In genomic region chr13:29354943-29355342, GRCm38 (mm10) we compare ENCODE assay signal across 17 mouse cellular contexts.
DNase-seq lines count a peak whose midpoint lies in the region; ATAC-seq and TF ChIP-seq lines count a peak whose summit lies in the region.
"Had no signal": no experiment of that assay in that cellular context is flagged by ENCODE, and none has a peak within 500 bp of the region (broad histone marks: within the 10 kb centered on the region; RNA-seq: fewer than 3 reads in every experiment).

No protein-coding gene starts in this region.

- H3K27me3 ChIP-seq in forebrain, embryonic 10.5 days (ENCODE audit: poor library complexity, severe bottlenecking), result no peaks in the 10 kb centered on the region
- H3K27me3 ChIP-seq in forebrain, postnatal 0 days (ENCODE audit: insufficient read depth, low read length), result no peaks in the 10 kb centered on the region
- H3K27me3 ChIP-seq in hindbrain, embryonic 14.5 days (ENCODE audit: control insufficient read depth, insufficient read depth, low read length), result no peaks in the 10 kb centered on the region
- H3K27me3 ChIP-seq in hindbrain, embryonic 11.5 days (ENCODE audit: control insufficient read depth, insufficient read depth, low read length), result no peaks in the 10 kb centered on the region
- no peaks in the 10 kb centered on the region for H3K27me3 ChIP-seq in kidney, embryonic 15.5 days
- H3K27me3 ChIP-seq in limb, embryonic 12.5 days, result no peaks in the 10 kb centered on the region
- H3K27me3 ChIP-seq: limb, embryonic 13.5 days; liver, embryonic 13.5 days had no signal

- no peak for TF ChIP-seq CTCF in forebrain, postnatal 0 days (IDR thresholded peaks at IDR 0.05; ENCODE audit: low read depth)

- H3K4me2 ChIP-seq in forebrain, postnatal 0 days (ENCODE audit: low read depth), result no peak overlapping the region
- H3K4me2 ChIP-seq in hindbrain, embryonic 14.5 days (replicated peaks), result no peak overlapping the region
- H3K4me2 ChIP-seq in hindbrain, embryonic 11.5 days (replicated peaks; ENCODE audit: low read depth, low read length), result no peak overlapping the region
- H3K4me2 ChIP-seq in kidney, embryonic 15.5 days, result no peak overlapping the region
- H3K4me2 ChIP-seq in limb, embryonic 12.5 days, result no peak overlapping the region
- H3K4me2 ChIP-seq: limb, embryonic 13.5 days; liver, embryonic 13.5 days; lung, embryonic 14.5 days had no signal

- H3K9ac ChIP-seq in forebrain, postnatal 0 days, result no peak overlapping the region
- no peak overlapping the region for H3K9ac ChIP-seq in hindbrain, embryonic 14.5 days
- no peak overlapping the region for H3K9ac ChIP-seq in hindbrain, embryonic 11.5 days (ENCODE audit: low read depth, low read length)
- no peak overlapping the region for H3K9ac ChIP-seq in kidney, embryonic 15.5 days
- no peak overlapping the region for H3K9ac ChIP-seq in limb, embryonic 12.5 days (replicated peaks)
- H3K9ac ChIP-seq: limb, embryonic 13.5 days; liver, embryonic 13.5 days; lung, embryonic 14.5 days had no signal

- no peak for DNase-seq in forebrain, embryonic 10.5 days (ENCODE audit: extremely low spot score, low spot score)
- no peak for DNase-seq in forebrain, postnatal 0 days
- DNase-seq in hindbrain, embryonic 14.5 days (ENCODE audit: low spot score), result no peak
- DNase-seq in hindbrain, embryonic 11.5 days (ENCODE audit: low spot score), result no peak
- DNase-seq in layer of hippocampus, adult 9-10 months (ENCODE audit: low spot score), result no peak
- no peak for DNase-seq in cerebellum, postnatal 4 days (ENCODE audit: low spot score in 2 of 2)
- DNase-seq: adrenal gland, adult 2 months; cerebellum, adult 9-11 months; heart, postnatal 10 days; liver, embryonic 13.5 days; lung, embryonic 14.5 days; lung, postnatal 36 days; right cerebral cortex, postnatal 4 days had no signal

- H3K4me3 ChIP-seq in forebrain, embryonic 10.5 days, result no peak overlapping the region
- no peak overlapping the region for H3K4me3 ChIP-seq in forebrain, postnatal 0 days (ENCODE audit: low read depth, low read length)
- no peak overlapping the region for H3K4me3 ChIP-seq in hindbrain, embryonic 14.5 days (replicated peaks; ENCODE audit: low read length)
- no peak overlapping the region for H3K4me3 ChIP-seq in hindbrain, embryonic 11.5 days (ENCODE audit: low read depth, low read length)
- no peak overlapping the region for H3K4me3 ChIP-seq in kidney, embryonic 15.5 days (replicated peaks)
- no peak overlapping the region for H3K4me3 ChIP-seq in limb, embryonic 12.5 days (replicated peaks)
- H3K4me3 ChIP-seq: heart, embryonic 10.5 days; limb, embryonic 13.5 days; liver, embryonic 13.5 days had no signal

- no peaks in the 10 kb centered on the region for H3K9me3 ChIP-seq in forebrain, embryonic 10.5 days
- no peaks in the 10 kb centered on the region for H3K9me3 ChIP-seq in forebrain, postnatal 0 days (ENCODE audit: low read length)
- H3K9me3 ChIP-seq in hindbrain, embryonic 14.5 days (ENCODE audit: control insufficient read depth, low read length), result no peaks in the 10 kb centered on the region
- H3K9me3 ChIP-seq in hindbrain, embryonic 11.5 days (ENCODE audit: control insufficient read depth, low read length), result no peaks in the 10 kb centered on the region
- no peaks in the 10 kb centered on the region for H3K9me3 ChIP-seq in kidney, embryonic 15.5 days (replicated peaks)
- H3K9me3 ChIP-seq in limb, embryonic 12.5 days, result 0 out of 2 replicates have a peak, but pooled peaks cover 3% of the 10 kb centered on the region
- H3K9me3 ChIP-seq: heart, embryonic 10.5 days; limb, embryonic 13.5 days; liver, embryonic 13.5 days had no signal

- no peaks in the 10 kb centered on the region for H3K36me3 ChIP-seq in forebrain, embryonic 10.5 days (replicated peaks)
- no peaks in the 10 kb centered on the region for H3K36me3 ChIP-seq in forebrain, postnatal 0 days (ENCODE audit: insufficient read depth)
- no peaks in the 10 kb centered on the region for H3K36me3 ChIP-seq in hindbrain, embryonic 14.5 days (replicated peaks; ENCODE audit: control insufficient read depth, insufficient read depth)
- no peaks in the 10 kb centered on the region for H3K36me3 ChIP-seq in hindbrain, embryonic 11.5 days (ENCODE audit: control insufficient read depth, insufficient read depth, low read length)
- H3K36me3 ChIP-seq in kidney, embryonic 15.5 days, result no peaks in the 10 kb centered on the region
- no peaks in the 10 kb centered on the region for H3K36me3 ChIP-seq in limb, embryonic 12.5 days
- H3K36me3 ChIP-seq: heart, embryonic 10.5 days; limb, embryonic 13.5 days; liver, embryonic 13.5 days had no signal

- peak overlapping the region; percentile 72; the same call in 1 of the 2 replicates for H3K27ac ChIP-seq in forebrain, embryonic 10.5 days
- H3K27ac ChIP-seq in forebrain, postnatal 0 days (ENCODE audit: low read depth, low read length), result no peak overlapping the region
- 0 out of 2 replicates have a peak overlapping the region, but pooled peaks have one; percentile 32 for H3K27ac ChIP-seq in hindbrain, embryonic 14.5 days
- H3K27ac ChIP-seq in hindbrain, embryonic 11.5 days (ENCODE audit: low read depth, low read length), result no peak overlapping the region
- peak overlapping the region; percentile 85 for H3K27ac ChIP-seq in kidney, embryonic 15.5 days
- H3K27ac ChIP-seq in limb, embryonic 12.5 days, result peak overlapping the region; percentile 56; the same call in 1 of the 2 replicates
- H3K27ac ChIP-seq: heart, embryonic 10.5 days; limb, embryonic 13.5 days; liver, embryonic 13.5 days had no signal

- ATAC-seq in forebrain, postnatal 0 days, result no peak
- no peak for ATAC-seq in hindbrain, embryonic 14.5 days (ENCODE audit: low FRiP score)
- no peak for ATAC-seq in hindbrain, embryonic 11.5 days (ENCODE audit: low FRiP score)
- ATAC-seq in kidney, embryonic 15.5 days (replicated peaks; ENCODE audit: low FRiP score), result 0 out of 2 replicates have a peak, but pooled peaks have one; percentile 6
- no peak for ATAC-seq in limb, embryonic 12.5 days (ENCODE audit: insufficient number of reproducible peaks, insufficient read depth, low FRiP score, low TSS enrichment, low read depth)

- H3K4me1 ChIP-seq in forebrain, embryonic 10.5 days, result peaks cover 29% of the 10 kb centered on the region
- H3K4me1 ChIP-seq in forebrain, postnatal 0 days (ENCODE audit: insufficient read depth), result peaks cover 8% of the 10 kb centered on the region; the same call in 1 of the 2 replicates
- H3K4me1 ChIP-seq in hindbrain, embryonic 14.5 days (replicated peaks; ENCODE audit: control insufficient read depth, insufficient read depth, low read length), result peaks cover 21% of the 10 kb centered on the region; the same call in 1 of the 2 replicates
- H3K4me1 ChIP-seq in hindbrain, embryonic 11.5 days (replicated peaks; ENCODE audit: control insufficient read depth, insufficient read depth, low read length), result no peaks in the 10 kb centered on the region
- H3K4me1 ChIP-seq in kidney, embryonic 15.5 days, result peaks cover 46% of the 10 kb centered on the region
- H3K4me1 ChIP-seq in limb, embryonic 12.5 days (replicated peaks), result peaks cover 40% of the 10 kb centered on the region
- H3K4me1 ChIP-seq: liver, embryonic 13.5 days had no signal

- 89% methylated on average over 4 of the region's 4 CpGs for WGBS in forebrain, embryonic 10.5 days
- 74% methylated on average over 4 of the region's 4 CpGs for WGBS in forebrain, postnatal 0 days
- WGBS in hindbrain, embryonic 14.5 days, result 94% methylated on average over 4 of the region's 4 CpGs
- 92% methylated on average over 4 of the region's 4 CpGs for WGBS in hindbrain, embryonic 11.5 days
- 74% methylated on average over 4 of the region's 4 CpGs for WGBS in kidney, embryonic 15.5 days
- WGBS in limb, embryonic 12.5 days, result 81% methylated on average over 4 of the region's 4 CpGs

Comparison
In these comparisons a context has a peak if more than half of its experiments do, and no peak if none do; other contexts are left out.
1. H3K27ac ChIP-seq: peak in forebrain, embryonic 10.5 days (single experiment), hindbrain, embryonic 14.5 days (single experiment), kidney, embryonic 15.5 days (single experiment) and limb, embryonic 12.5 days (single experiment); none in forebrain, postnatal 0 days (single experiment) and hindbrain, embryonic 11.5 days (single experiment).